Mouse (Mus musculus) intestine, embryonic 15.5 days (tissue): ENCODE measurements around the gene Kpna7. TPM values are rescaled to one million over a fixed set of nuclear protein-coding genes. Genes with fewer than 3 reads are reported as not detected.

Experiments used
- ATAC-seq: fragments of 200-750 bp; cut with Nextera tagmentation; 2 replicates; pipeline ENCODE4 v1.8.0; 2017; ENCODE audit warnings: moderate TSS enrichment, moderate library complexity
- H3K27ac ChIP-seq: fragments of 300-500 bp; sonication (generic); 2 replicates; pipeline ENCODE4 v1.5.1; 2015; ENCODE audit warnings: mild to moderate bottlenecking, inconsistent platforms
- H3K27me3 ChIP-seq: fragments of 300-500 bp; sonication (generic); replicated peaks from 2 replicates; pipeline ENCODE4 v1.6.1; 2015; ENCODE audit warnings: inconsistent platforms
- H3K36me3 ChIP-seq: fragments of 300-500 bp; sonication (generic); 2 replicates; pipeline ENCODE4 v1.6.1; 2015; ENCODE audit warnings: inconsistent platforms
- H3K4me1 ChIP-seq: fragments of 300-500 bp; sonication (generic); replicated peaks from 2 replicates; pipeline ENCODE4 v1.6.1; 2015; ENCODE audit warnings: inconsistent platforms
- H3K4me2 ChIP-seq: fragments of 300-500 bp; sonication (generic); replicated peaks from 2 replicates; pipeline ENCODE4 v1.6.1; 2015; ENCODE audit warnings: mild to moderate bottlenecking, inconsistent platforms
- H3K4me3 ChIP-seq: fragments of 300-500 bp; sonication (generic); replicated peaks from 2 replicates; pipeline ENCODE4 v1.5.1; 2015; ENCODE audit warnings: inconsistent platforms
- H3K9ac ChIP-seq: fragments of 300-500 bp; sonication (generic); 2 replicates; pipeline ENCODE4 v1.6.1; 2015; ENCODE audit warnings: inconsistent platforms
- H3K9me3 ChIP-seq: fragments of 300-500 bp; sonication (generic); 2 replicates; pipeline ENCODE4 v1.6.1; 2016; ENCODE audit warnings: inconsistent platforms
- WGBS: fragments of 180-500 bp; shearing (Covaris S2); methylation state at CpG from one replicate; pipeline ENCODE4 v1.1.7; 2015; 5-methylcytosine and 5-hydroxymethylcytosine counted together
- polyA plus RNA-seq: library from polyadenylated mRNA; unstranded; fragments of >200 nt; fragmentation: Nextera tagmentation; extraction: Ambion mirVana; gene quantifications from 2 replicates; pipeline ENCODE4 v1.2.1, GENCODE M21; 2015

The Kpna7 gene
- polyA plus RNA-seq, 1 experiment from 2014 or later = 0.38 TPM

GRCm38 (mm10) chr5:144948002-144948401 lies 135.8 kb downstream of the Kpna7 start:
- Histone ChIP-seq H3K4me3 (no peak overlapping the region), H3K9me3 (no peaks in the 10 kb centered on the region), H3K36me3 (no peaks in the 10 kb centered on the region), H3K27ac (no peak overlapping the region), H3K4me1 (peaks cover 31% of the 10 kb centered on the region), H3K9ac (no peak overlapping the region), H3K27me3 (no peaks in the 10 kb centered on the region), H3K4me2 (peak overlapping the region; percentile 29; the same call in 1 of the 2 replicates)
- 58% methylated on average over 1 of the region's 1 CpGs for WGBS
- ATAC-seq = no peak

- Histone ChIP-seq H3K9ac (no peak overlapping the region), H3K36me3 (no peaks in the 10 kb centered on the region), H3K9me3 (no peaks in the 10 kb centered on the region), H3K27me3 (no peaks in the 10 kb centered on the region), H3K4me1 (peaks cover 38% of the 10 kb centered on the region), H3K4me3 (no peak overlapping the region), H3K4me2 (no peak overlapping the region), H3K27ac (no peak overlapping the region)
- ATAC-seq = no peak
- 80% methylated on average over 4 of the region's 4 CpGs for whole genome bisulfite sequencing
Observed at GRCm38 (mm10) chr5:144946032-144946431, 137.8 kb downstream of the Kpna7 start.

GRCm38 (mm10) chr5:144944932-144945331 lies 138.9 kb downstream of the Kpna7 start:
- Histone ChIP-seq H3K9me3 (no peaks in the 10 kb centered on the region), H3K27me3 (no peaks in the 10 kb centered on the region), H3K9ac (no peak overlapping the region), H3K36me3 (no peaks in the 10 kb centered on the region), H3K4me1 (peaks cover 40% of the 10 kb centered on the region), H3K4me3 (no peak overlapping the region), H3K4me2 (no peak overlapping the region), H3K27ac (no peak overlapping the region)
- 88% methylated on average over 7 of the region's 7 CpGs for WGBS
- no peak for ATAC-seq

- no peaks in the 10 kb centered on the region for H3K9me3 ChIP-seq
- H3K4me3 ChIP-seq = no peak overlapping the region
- no peak for ATAC-seq
- no peak overlapping the region for H3K9ac ChIP-seq
- no peaks in the 10 kb centered on the region for H3K27me3 ChIP-seq
- no peak overlapping the region for H3K4me2 ChIP-seq
- H3K27ac ChIP-seq = no peak overlapping the region
- H3K36me3 ChIP-seq = no peaks in the 10 kb centered on the region
- 65% methylated on average over 4 of the region's 4 CpGs for WGBS
- peaks cover 35% of the 10 kb centered on the region for H3K4me1 ChIP-seq
Observed at GRCm38 (mm10) chr5:144944370-144944769, 139.5 kb downstream of the Kpna7 start.

DNA sequence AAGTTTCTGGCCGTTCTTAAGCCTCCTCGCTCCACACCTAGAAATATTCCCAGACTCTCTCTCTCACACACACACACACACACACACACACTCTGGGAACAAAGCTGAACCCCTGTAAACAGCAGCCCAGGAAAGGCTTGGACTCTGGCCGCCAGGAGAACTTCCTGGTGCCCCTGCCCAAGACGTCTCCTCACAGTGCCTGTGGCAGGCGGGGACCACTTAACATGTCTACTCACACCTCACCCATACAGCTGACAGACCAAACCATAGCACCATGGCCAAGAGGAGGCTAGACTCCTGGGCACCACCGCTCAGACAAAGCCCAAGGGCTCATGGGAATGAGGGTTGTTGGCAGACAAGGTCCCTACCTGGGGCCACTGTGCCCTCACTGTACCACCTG lies 140.5 kb downstream of the Kpna7 start:
- 70% methylated on average over 6 of the region's 6 CpGs for WGBS
- H3K9ac ChIP-seq = no peak overlapping the region
- no peak overlapping the region for H3K27ac ChIP-seq
- H3K36me3 ChIP-seq = no peaks in the 10 kb centered on the region
- H3K4me3 ChIP-seq = no peak overlapping the region
- H3K4me1 ChIP-seq = peaks cover 26% of the 10 kb centered on the region
- H3K27me3 ChIP-seq = no peaks in the 10 kb centered on the region
- no peaks in the 10 kb centered on the region for H3K9me3 ChIP-seq
- peak; percentile 57 for ATAC-seq
- no peak overlapping the region for H3K4me2 ChIP-seq

GRCm38 (mm10) chr5:144942431-144942830 lies 141.4 kb downstream of the Kpna7 start:
- Histone ChIP-seq H3K27me3 (no peaks in the 10 kb centered on the region), H3K9ac (no peak overlapping the region), H3K4me3 (no peak overlapping the region), H3K4me2 (no peak overlapping the region), H3K27ac (no peak overlapping the region), H3K4me1 (peaks cover 21% of the 10 kb centered on the region; the same call in 1 of the 2 replicates), H3K36me3 (no peaks in the 10 kb centered on the region), H3K9me3 (no peaks in the 10 kb centered on the region)
- whole genome bisulfite sequencing = 73% methylated on average over 9 of the region's 9 CpGs
- no peak for ATAC-seq

- Histone ChIP-seq H3K36me3 (no peaks in the 10 kb centered on the region), H3K4me3 (no peak overlapping the region), H3K27ac (no peak overlapping the region), H3K9me3 (no peaks in the 10 kb centered on the region), H3K4me1 (peaks cover 15% of the 10 kb centered on the region; the same call in 1 of the 2 replicates), H3K9ac (no peak overlapping the region), H3K27me3 (no peaks in the 10 kb centered on the region), H3K4me2 (no peak overlapping the region)
- no peak for ATAC-seq
- WGBS = 47% methylated on average over 3 of the region's 3 CpGs
Observed at GRCm38 (mm10) chr5:144940904-144941303, 142.9 kb downstream of the Kpna7 start.

- Histone ChIP-seq H3K9ac (no peak overlapping the region), H3K4me1 (peaks cover 21% of the 10 kb centered on the region), H3K27ac (no peak overlapping the region), H3K9me3 (no peaks in the 10 kb centered on the region), H3K4me2 (no peak overlapping the region), H3K27me3 (no peaks in the 10 kb centered on the region), H3K4me3 (no peak overlapping the region), H3K36me3 (no peaks in the 10 kb centered on the region)
- ATAC-seq = no peak
- WGBS = 80% methylated on average over 2 of the region's 2 CpGs
Observed at GRCm38 (mm10) chr5:144937304-144937703, 146.5 kb downstream of the Kpna7 start.

Other genes starting within 250 kb of the Kpna7 start
- 10.7 and 11.5 TPM in 2 replicates for gene Smurf1, start 118.2 kb downstream of the Kpna7 start, polyA plus RNA-seq
- gene Gm4871, start 51.3 kb downstream of the Kpna7 start, polyA plus RNA-seq = not detected in 2 replicates
- gene 1700018F24Rik, start 41.0 kb downstream of the Kpna7 start, polyA plus RNA-seq = not detected in 2 replicates
- 130 and 134 TPM in 2 replicates for gene Arpc1a, start 200 bp downstream of the Kpna7 start, polyA plus RNA-seq
- gene Arpc1b, start 30.2 kb upstream of the Kpna7 start, polyA plus RNA-seq = 554 and 591 TPM in 2 replicates
- gene Pdap1, start 56.2 kb upstream of the Kpna7 start, polyA plus RNA-seq = 77.0 and 87.1 TPM in 2 replicates
- 176 and 185 TPM in 2 replicates for gene Bud31, start 56.3 kb upstream of the Kpna7 start, polyA plus RNA-seq
- 13.6 and 14.2 TPM in 2 replicates for gene Ptcd1, start 83.1 kb upstream of the Kpna7 start, polyA plus RNA-seq
- 43.1 and 47.1 TPM in 2 replicates for gene Cpsf4, start 83.2 kb upstream of the Kpna7 start, polyA plus RNA-seq
- 899 and 947 TPM in 2 replicates for gene Atp5j2, start 108.0 kb upstream of the Kpna7 start, polyA plus RNA-seq
- 7.8 and 9.5 TPM in 2 replicates for gene Zkscan14, start 117.8 kb upstream of the Kpna7 start, polyA plus RNA-seq
- gene Zkscan5, start 120.5 kb upstream of the Kpna7 start, polyA plus RNA-seq = 9.7 and 10.3 TPM in 2 replicates
- gene Zfp655, start 147.7 kb upstream of the Kpna7 start, polyA plus RNA-seq = 33.1 and 38.6 TPM in 2 replicates
- gene Zscan25, start 196.5 kb upstream of the Kpna7 start, polyA plus RNA-seq = 0.36 and 0.49 TPM in 2 replicates